13 mouse cellular contexts compared by ENCODE assay signal in the genomic region with DNA sequence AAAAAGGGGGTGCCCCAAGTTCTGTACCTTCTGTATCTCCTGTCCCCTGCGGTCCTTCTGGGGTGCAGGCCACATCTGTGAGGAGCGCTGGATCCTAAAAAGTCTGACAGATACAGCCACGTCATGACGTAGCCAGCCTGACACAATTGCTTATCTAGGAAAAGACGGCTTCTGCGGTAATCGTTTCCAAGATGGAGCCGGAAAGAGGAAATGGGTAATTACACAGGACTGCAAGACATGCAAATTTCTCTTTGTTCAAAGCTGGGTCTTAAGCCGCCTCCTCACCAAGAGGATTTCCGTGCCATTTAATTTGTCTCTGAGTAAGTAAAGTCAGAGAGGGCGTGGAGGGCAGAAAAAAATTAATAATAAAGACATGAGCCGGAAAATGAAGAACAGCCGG. TPM values are rescaled to one million over a fixed set of nuclear protein-coding genes. Genes with fewer than 3 reads are reported as not detected.
A peak's percentile ranks its signal among the peaks of the same experiment; 100 is the strongest.
DNase-seq lines count a peak whose midpoint lies in the region; ATAC-seq and TF ChIP-seq lines count a peak whose summit lies in the region.
"Had no signal": no experiment of that assay in that cellular context is flagged by ENCODE, and none has a peak within 500 bp of the region (broad histone marks: within the 10 kb centered on the region; RNA-seq: fewer than 3 reads in every experiment).

No protein-coding gene starts in this region.

- DNase-seq in heart, postnatal 0 days (ENCODE audit: low spot score) = peak; percentile 13
- no peak for DNase-seq in heart, adult 11 months
- DNase-seq in frontal cortex, postnatal 36 days (ENCODE audit: low spot score in 2 of 2) = no peak
- no peak for DNase-seq in layer of hippocampus, postnatal 36 days
- DNase-seq: adrenal gland, postnatal 10 days; cerebellum, adult 9-11 months; gastrocnemius, postnatal 25 days had no signal

- no peaks in the 10 kb centered on the region for H3K4me1 ChIP-seq in heart, postnatal 0 days (ENCODE audit: control insufficient read depth, insufficient read depth)
- peaks cover 81% of the 10 kb centered on the region for H3K4me1 ChIP-seq in E14TG2a.4 (replicated peaks; ENCODE audit: low read depth, low read length)
- no peaks in the 10 kb centered on the region for H3K4me1 ChIP-seq in intestine, embryonic 16.5 days (ENCODE audit: control insufficient read depth, insufficient read depth, low read length)
- H3K4me1 ChIP-seq: limb, embryonic 12.5 days had no signal

- WGBS in heart, postnatal 0 days = 55% methylated on average over 13 of the region's 13 CpGs
- 78% methylated on average over 13 of the region's 13 CpGs for WGBS in intestine, embryonic 16.5 days

- 0 out of 2 replicates have a peak, but pooled peaks cover 6% of the 10 kb centered on the region for H3K9me3 ChIP-seq in heart, postnatal 0 days (replicated peaks; ENCODE audit: control insufficient read depth, low read length)
- no peaks in the 10 kb centered on the region for H3K9me3 ChIP-seq in E14TG2a.4 (ENCODE audit: low read length)
- no peaks in the 10 kb centered on the region for H3K9me3 ChIP-seq in intestine, embryonic 16.5 days (ENCODE audit: control insufficient read depth, low read length)
- H3K9me3 ChIP-seq: limb, embryonic 12.5 days had no signal

- no peak for ATAC-seq in heart, postnatal 0 days (ENCODE audit: insufficient read depth, low read depth)
- peak; percentile 65 to 66; a peak in 3 of 4 replicates for ATAC-seq in hematopoietic stem cell, adult 5-6 weeks (replicated peaks in 1 of 2; ENCODE audit: insufficient read depth in 1 of 2, low FRiP score in 2 of 2, low TSS enrichment in 1 of 2, low read depth in 1 of 2, poor library complexity in 2 of 2, severe bottlenecking in 2 of 2)
- ATAC-seq in megakaryocyte, adult 5-6 weeks (ENCODE audit: poor library complexity, severe bottlenecking) = peak; percentile 78
- no peak for ATAC-seq in intestine, embryonic 16.5 days

- H3K27ac ChIP-seq in heart, postnatal 0 days (ENCODE audit: low read depth) = no peak overlapping the region
- no peak overlapping the region for H3K27ac ChIP-seq in intestine, embryonic 16.5 days (ENCODE audit: low read length)
- H3K27ac ChIP-seq: limb, embryonic 12.5 days; stomach, postnatal 0 days had no signal

- no peak for TF ChIP-seq EP300 in heart, postnatal 0 days (IDR thresholded peaks at IDR 0.05; ENCODE audit: low read depth)

- no peak for TF ChIP-seq CTCF in heart, postnatal 0 days (IDR thresholded peaks at IDR 0.05; ENCODE audit: low read depth)
- no peak for TF ChIP-seq CTCF in E14TG2a.4 (conservative IDR thresholded peaks at IDR 0.05; ENCODE audit: low read length)

- H3K4me2 ChIP-seq in heart, postnatal 0 days (ENCODE audit: low read depth, low read length) = no peak overlapping the region
- no peak overlapping the region for H3K4me2 ChIP-seq in intestine, embryonic 16.5 days (ENCODE audit: low read depth, low read length)
- H3K4me2 ChIP-seq: limb, embryonic 12.5 days had no signal

- H3K4me3 ChIP-seq in heart, postnatal 0 days (ENCODE audit: low read depth, low read length) = no peak overlapping the region
- peak overlapping the region; percentile 71 for H3K4me3 ChIP-seq in E14TG2a.4 (replicated peaks; ENCODE audit: low read length)
- H3K4me3 ChIP-seq in intestine, embryonic 16.5 days (ENCODE audit: low read length) = no peak overlapping the region
- H3K4me3 ChIP-seq: limb, embryonic 12.5 days had no signal

- no peak overlapping the region for H3K9ac ChIP-seq in heart, postnatal 0 days (replicated peaks; ENCODE audit: low read depth, low read length)
- H3K9ac ChIP-seq in intestine, embryonic 16.5 days (ENCODE audit: low read depth, low read length) = no peak overlapping the region
- H3K9ac ChIP-seq: limb, embryonic 12.5 days had no signal

- 0 out of 2 replicates have a peak, but pooled peaks cover 4% of the 10 kb centered on the region for H3K27me3 ChIP-seq in heart, postnatal 0 days (ENCODE audit: control insufficient read depth, insufficient read depth, low read length)
- no peaks in the 10 kb centered on the region for H3K27me3 ChIP-seq in E14TG2a.4 (ENCODE audit: insufficient read depth, low read length)
- H3K27me3 ChIP-seq in intestine, embryonic 16.5 days (replicated peaks; ENCODE audit: control insufficient read depth, insufficient read depth, low read length) = no peaks in the 10 kb centered on the region
- H3K27me3 ChIP-seq: limb, embryonic 12.5 days had no signal

- no peaks in the 10 kb centered on the region for H3K36me3 ChIP-seq in heart, postnatal 0 days (replicated peaks; ENCODE audit: control insufficient read depth, insufficient read depth, low read length)
- H3K36me3 ChIP-seq in E14TG2a.4 (ENCODE audit: insufficient read depth, low read length) = peaks cover 11% of the 10 kb centered on the region; the same call in 1 of the 2 replicates
- H3K36me3 ChIP-seq in intestine, embryonic 16.5 days (ENCODE audit: control insufficient read depth, insufficient read depth, low read length) = no peaks in the 10 kb centered on the region
- H3K36me3 ChIP-seq: limb, embryonic 12.5 days had no signal

RNA-seq across cellular contexts. Expression of gene Gtf3a, which starts 51.5 kb away (rescaled TPM):
- total RNA-seq in heart, postnatal 0 days (2014; rRNA removed; ENCODE audit: low replicate concordance) = 41.8 and 52.4 TPM in 2 replicates
- 57.4 and 57.6 TPM in 2 replicates for polyA plus RNA-seq in heart, postnatal 0 days (2015; fragmentation: Nextera tagmentation; extraction: Ambion mirVana)
- 144 and 155 TPM in 2 replicates for total RNA-seq in hematopoietic stem cell, adult 5-6 weeks (2017)
- 67.9 and 73.6 TPM in 2 replicates for total RNA-seq in megakaryocyte, adult 5-6 weeks (2015)
- total RNA-seq in megakaryocyte, adult 5-6 weeks (2017) = 93.2 and 95.0 TPM in 2 replicates
- polyA plus RNA-seq in intestine, embryonic 16.5 days (2015; fragmentation: Nextera tagmentation; extraction: Ambion mirVana) = 127 and 136 TPM in 2 replicates
- 10 to 100 TPM; 21.6 to 25.8 TPM for total RNA-seq in layer of hippocampus, postnatal 36 days (2021)

RNA-seq across cellular contexts. Expression of gene Rasl11a, which starts 52.1 kb away (rescaled TPM):
- total RNA-seq in heart, postnatal 0 days (2014; rRNA removed; ENCODE audit: low replicate concordance) = 7.9 and 18.8 TPM in 2 replicates
- polyA plus RNA-seq in heart, postnatal 0 days (2015; fragmentation: Nextera tagmentation; extraction: Ambion mirVana) = 7.7 and 8.5 TPM in 2 replicates
- 1.5 and 16.3 TPM in 2 replicates for total RNA-seq in hematopoietic stem cell, adult 5-6 weeks (2017)
- total RNA-seq in megakaryocyte, adult 5-6 weeks (2015) = not detected in 2 replicates
- total RNA-seq in megakaryocyte, adult 5-6 weeks (2017) = not detected in 2 replicates
- 26.5 and 28.3 TPM in 2 replicates for polyA plus RNA-seq in intestine, embryonic 16.5 days (2015; fragmentation: Nextera tagmentation; extraction: Ambion mirVana)
- 10 to 100 TPM; 15.1 to 16.7 TPM for total RNA-seq in layer of hippocampus, postnatal 36 days (2021)

Comparison
In these comparisons a context has a peak if more than half of its experiments do, and no peak if none do; other contexts are left out.
1. ATAC-seq: peak in hematopoietic stem cell, adult 5-6 weeks (2 of 2) and megakaryocyte, adult 5-6 weeks (single experiment); none in heart, postnatal 0 days (single experiment) and intestine, embryonic 16.5 days (single experiment).